11 mouse cellular contexts compared by ENCODE assay signal in the genomic region with DNA sequence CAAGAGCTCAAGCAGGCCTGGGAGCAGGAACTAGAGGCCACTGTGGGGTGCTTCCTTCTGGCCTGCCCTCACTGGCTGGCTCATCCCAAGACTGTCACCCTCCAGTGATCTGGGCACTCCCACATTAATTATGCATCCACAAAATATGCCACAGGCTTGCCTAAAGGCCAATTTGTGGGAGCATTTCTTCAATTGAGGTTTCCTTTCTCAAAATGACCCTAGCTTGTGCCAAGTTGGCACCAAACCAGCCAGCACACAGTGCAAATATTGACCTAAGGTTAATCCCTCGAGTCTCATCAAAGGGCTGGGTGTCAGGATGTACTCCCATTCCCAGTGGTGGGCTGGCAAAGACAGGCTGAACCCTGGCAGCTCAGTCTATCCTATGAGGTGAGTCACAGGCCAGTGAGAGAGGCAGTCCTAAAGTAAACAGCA.
DNase-seq lines count a peak whose midpoint lies in the region; ATAC-seq and TF ChIP-seq lines count a peak whose summit lies in the region.
"Had no signal": no experiment of that assay in that cellular context is flagged by ENCODE, and none has a peak within 500 bp of the region (broad histone marks: within the 10 kb centered on the region; RNA-seq: fewer than 3 reads in every experiment).

No protein-coding gene starts in this region.

- H3K36me3 ChIP-seq in stomach, postnatal 0 days (ENCODE audit: control insufficient read depth, insufficient read depth, low read length) = no peaks in the 10 kb centered on the region
- H3K36me3 ChIP-seq: hindbrain, embryonic 15.5 days had no signal

- H3K4me3 ChIP-seq in stomach, postnatal 0 days (ENCODE audit: low read depth, low read length) = no peak overlapping the region
- H3K4me3 ChIP-seq: hindbrain, embryonic 15.5 days had no signal

- peak; percentile 39 to 42 for DNase-seq in cerebellum, postnatal 14 days
- DNase-seq in cerebellum, postnatal 36 days = no peak
- peak; percentile 33 for DNase-seq in testis, postnatal 14 days (ENCODE audit: low spot score)
- no peak for DNase-seq in testis, postnatal 10 days (ENCODE audit: low spot score)
- peak; percentile 55 to 70 for DNase-seq in kidney, postnatal 36 days
- peak; percentile 16 for DNase-seq in stomach, postnatal 0 days (ENCODE audit: low spot score)
- no peak for DNase-seq in heart, adult 8-10 months (ENCODE audit: low spot score)
- no peak for DNase-seq in left cerebral cortex, adult 9 months (ENCODE audit: low spot score in 2 of 2)
- DNase-seq: B cell, adult 2 months had no signal

- H3K9ac ChIP-seq in stomach, postnatal 0 days (ENCODE audit: low read length) = no peak overlapping the region
- H3K9ac ChIP-seq: hindbrain, embryonic 15.5 days; liver, embryonic 14.5 days had no signal

- no peaks in the 10 kb centered on the region for H3K27me3 ChIP-seq in stomach, postnatal 0 days (ENCODE audit: control insufficient read depth, insufficient read depth, low read length)
- H3K27me3 ChIP-seq: hindbrain, embryonic 15.5 days had no signal

- 0 out of 2 replicates have a peak, but pooled peaks have one; percentile 24 for ATAC-seq in stomach, postnatal 0 days (ENCODE audit: low FRiP score, low TSS enrichment)

- no peak for TF ChIP-seq CTCF in stomach, postnatal 0 days (IDR thresholded peaks at IDR 0.05; ENCODE audit: low read depth)

- no peak overlapping the region for H3K4me2 ChIP-seq in stomach, postnatal 0 days (replicated peaks; ENCODE audit: low read depth)
- H3K4me2 ChIP-seq: hindbrain, embryonic 15.5 days had no signal

- no peak overlapping the region for H3K27ac ChIP-seq in stomach, postnatal 0 days (replicated peaks)
- H3K27ac ChIP-seq: hindbrain, embryonic 15.5 days; liver, embryonic 14.5 days had no signal

- no peaks in the 10 kb centered on the region for H3K9me3 ChIP-seq in stomach, postnatal 0 days (ENCODE audit: control insufficient read depth, low read length)
- H3K9me3 ChIP-seq: hindbrain, embryonic 15.5 days had no signal

- WGBS in stomach, postnatal 0 days = 14% methylated on average over 1 of the region's 1 CpGs

- no peaks in the 10 kb centered on the region for H3K4me1 ChIP-seq in stomach, postnatal 0 days (replicated peaks; ENCODE audit: control insufficient read depth, insufficient read depth)
- H3K4me1 ChIP-seq: hindbrain, embryonic 15.5 days had no signal

- TF ChIP-seq EP300 in stomach, postnatal 0 days (optimal IDR thresholded peaks at IDR 0.05) = no peak

Comparison
In these comparisons a context has a peak if more than half of its experiments do, and no peak if none do; other contexts are left out.
1. DNase-seq: peak in cerebellum, postnatal 14 days (2 of 2), testis, postnatal 14 days (single experiment), kidney, postnatal 36 days (2 of 2) and stomach, postnatal 0 days (single experiment); none in cerebellum, postnatal 36 days (0 of 2), testis, postnatal 10 days (single experiment), heart, adult 8-10 months (single experiment) and left cerebral cortex, adult 9 months (0 of 2).